Mouse (Mus musculus) MEL (cell line): Measurements from ENCODE around the gene Khk. TPM values are rescaled to one million over a fixed set of nuclear protein-coding genes. Genes with fewer than 3 reads are reported as not detected.

Experiments
- polyA plus RNA-seq, 2 experiments: library from polyadenylated mRNA; stranded (reverse) in 1 of 2; unstranded in 1 of 2; fragments of >175 nt in 1 of 2; fragments of >200 nt in 1 of 2; gene quantifications; 2 replicates each; pipeline versions ENCODE4 v1.2.1 to v1.2.4; 2012; ENCODE audit warnings: low replicate concordance in 2 of 2, low read depth in 1 of 2; ENCODE audit not compliant: insufficient read length in 2 of 2, insufficient read depth in 1 of 2, missing spikeins in 1 of 2
- total RNA-seq: library from RNA; depleted of rRNA; stranded (reverse); fragments of 300-350 nt; gene quantifications from 2 replicates; pipeline ENCODE4 v1.2.3, GENCODE M21; 2012; rRNA removed

Gene Khk
- total and polyA plus RNA-seq, 3 experiments, result 308 to 461 TPM; not detected in 1

Other genes starting within 250 kb of the Khk start
- not detected in 2 replicates for gene Dpysl5, start 209.9 kb upstream of the Khk start, total RNA-seq
- gene Dpysl5, start 209.9 kb upstream of the Khk start, polyA plus RNA-seq, result not detected
- 0.04 TPM in 1 of 2 replicates, not detected in the other for gene Mapre3, start 106.8 kb upstream of the Khk start, total RNA-seq
- under 1 TPM in 1 of 2 experiments, not detected in 1; 0.81 TPM for gene Mapre3, start 106.8 kb upstream of the Khk start, polyA plus RNA-seq
- gene Tmem214, start 53.4 kb upstream of the Khk start, total RNA-seq, result 41.3 and 50.5 TPM in 2 replicates
- 100 to 1,000 TPM; 101 to 170 TPM for gene Tmem214, start 53.4 kb upstream of the Khk start, polyA plus RNA-seq
- 10.6 and 12.8 TPM in 2 replicates for gene Agbl5, start 32.7 kb upstream of the Khk start, total RNA-seq
- 10 to 100 TPM in 1 of 2 experiments, not detected in 1; 45.0 TPM for gene Agbl5, start 32.7 kb upstream of the Khk start, polyA plus RNA-seq
- 296 and 321 TPM in 2 replicates for gene Ost4, start 13.6 kb upstream of the Khk start, total RNA-seq
- gene Ost4, start 13.6 kb upstream of the Khk start, polyA plus RNA-seq, result 100 to 1,000 TPM; 220 to 478 TPM
- 1.3 and 1.5 TPM in 2 replicates for gene Emilin1, start 8.0 kb upstream of the Khk start, total RNA-seq
- 1 to 10 TPM in 1 of 2 experiments, not detected in 1; 2.0 TPM for gene Emilin1, start 8.0 kb upstream of the Khk start, polyA plus RNA-seq
- gene Cgref1, start 24.2 kb downstream of the Khk start, total RNA-seq, result not detected in 2 replicates
- 1 to 10 TPM in 1 of 2 experiments, not detected in 1; 1.4 TPM for gene Cgref1, start 24.2 kb downstream of the Khk start, polyA plus RNA-seq
- 141 and 143 TPM in 2 replicates for gene Preb, start 38.9 kb downstream of the Khk start, total RNA-seq
- gene Preb, start 38.9 kb downstream of the Khk start, polyA plus RNA-seq, result 100 to 1,000 TPM in 1 of 2 experiments, not detected in 1; 247 TPM
- gene Tcf23, start 47.2 kb downstream of the Khk start, total RNA-seq, result 0.03 and 0.08 TPM in 2 replicates
- gene Tcf23, start 47.2 kb downstream of the Khk start, polyA plus RNA-seq, result under 1 TPM in 1 of 2 experiments, not detected in 1; 0.07 TPM
- 31.7 and 37.2 TPM in 2 replicates for gene Atraid, start 126.9 kb downstream of the Khk start, total RNA-seq
- 10 to 100 TPM in 1 of 2 experiments, not detected in 1; 58.0 TPM for gene Atraid, start 126.9 kb downstream of the Khk start, polyA plus RNA-seq
- gene Slc5a6, start 127.5 kb downstream of the Khk start, total RNA-seq, result 25.6 and 34.5 TPM in 2 replicates
- 10 to 100 TPM in 1 of 2 experiments, not detected in 1; 41.7 TPM for gene Slc5a6, start 127.5 kb downstream of the Khk start, polyA plus RNA-seq
- gene Cad, start 133.3 kb downstream of the Khk start, total RNA-seq, result 213 and 228 TPM in 2 replicates
- 100 to 1,000 TPM; 254 to 383 TPM for gene Cad, start 133.3 kb downstream of the Khk start, polyA plus RNA-seq
- gene Dnajc5g, start 184.9 kb downstream of the Khk start, total RNA-seq, result not detected in 2 replicates
- gene Dnajc5g, start 184.9 kb downstream of the Khk start, polyA plus RNA-seq, result not detected
- not detected in 2 replicates for gene Slc30a3, start 186.8 kb downstream of the Khk start, total RNA-seq
- gene Slc30a3, start 186.8 kb downstream of the Khk start, polyA plus RNA-seq, result not detected
- not detected in 2 replicates for gene Trim54, start 195.3 kb downstream of the Khk start, total RNA-seq
- gene Trim54, start 195.3 kb downstream of the Khk start, polyA plus RNA-seq, result not detected
- gene Ucn, start 217.4 kb downstream of the Khk start, total RNA-seq, result not detected in 2 replicates
- gene Ucn, start 217.4 kb downstream of the Khk start, polyA plus RNA-seq, result not detected
- gene Mpv17, start 232.8 kb downstream of the Khk start, total RNA-seq, result 25.4 and 25.8 TPM in 2 replicates
- 10 to 100 TPM in 1 of 2 experiments, not detected in 1; 49.9 TPM for gene Mpv17, start 232.8 kb downstream of the Khk start, polyA plus RNA-seq